Mouse (Mus musculus) erythroblast, embryonic 14.5 days (primary cell): ENCODE results near the gene Tox3.

ENCODE experiments used
- GATA1 ChIP-seq: IDR thresholded peaks from 2 replicates; pipeline ENCODE4 v1.6.1; 2012; ENCODE audit warnings: low read length, inconsistent platforms, mixed read lengths
- TAL1 ChIP-seq: IDR thresholded peaks from 3 replicates; pipeline ENCODE4 v1.6.1; 2012; ENCODE audit warnings: low read length, inconsistent platforms, mixed read lengths

- TF ChIP-seq GATA1 (no peak), TAL1 (no peak)
These were observed 6.6 kb upstream of the Tox3 start for GRCm38 (mm10) chr8:90354782-90355181.
